Mouse (Mus musculus): ENCODE measurements around the gene Gm13271.
"Not testable (repeated sequence)": the region's sequence is repeated elsewhere in the genome, so short reads cannot be mapped to it uniquely, and the experiment has no call there.

GRCm38 (mm10) chr4:88799365-88799764, 44.7 kb downstream of the Gm13271 start, which contains the start of gene Gm13285:
- not testable (repeated sequence) for TF ChIP-seq CTCF (IDR thresholded peaks at IDR 0.05; ENCODE audit: borderline replicate concordance, insufficient read depth, low read length); POLR2A (IDR thresholded peaks at IDR 0.05; ENCODE audit: low read depth, low read length)

All from embryonic fibroblast, embryonic 13.5 days (primary cell).